Mouse (Mus musculus) limb, embryonic 15.5 days (tissue): ENCODE measurements around the gene Cyp4f39. TPM values are rescaled to one million over a fixed set of nuclear protein-coding genes. Genes with fewer than 3 reads are reported as not detected.
"Not testable (repeated sequence)": the region's sequence is repeated elsewhere in the genome, so short reads cannot be mapped to it uniquely, and the experiment has no call there.

Source experiments
- ATAC-seq: fragments of 200-750 bp; cut with Nextera tagmentation; 2 replicates; pipeline ENCODE4 v1.8.0; 2017; ENCODE audit warnings: low read depth, moderate TSS enrichment; ENCODE audit not compliant: insufficient number of reproducible peaks, low FRiP score, low TSS enrichment
- H3K27ac ChIP-seq: fragments of 300-500 bp; sonication (generic); 2 replicates; pipeline ENCODE4 v1.5.1; 2015; ENCODE audit warnings: moderate library complexity, mild to moderate bottlenecking, inconsistent platforms
- H3K27me3 ChIP-seq: fragments of 300-500 bp; sonication (generic); 2 replicates; pipeline ENCODE4 v1.6.1; 2015; ENCODE audit warnings: inconsistent platforms
- H3K36me3 ChIP-seq: fragments of 300-500 bp; sonication (generic); 2 replicates; pipeline ENCODE4 v1.6.1; 2015; ENCODE audit warnings: inconsistent platforms
- H3K4me1 ChIP-seq: fragments of 300-500 bp; sonication (generic); 2 replicates; pipeline ENCODE4 v1.6.1; 2015; ENCODE audit warnings: inconsistent platforms
- H3K4me2 ChIP-seq: fragments of 300-500 bp; sonication (generic); 2 replicates; pipeline ENCODE4 v1.6.1; 2015; ENCODE audit warnings: mild to moderate bottlenecking, inconsistent platforms
- H3K4me3 ChIP-seq: fragments of 300-500 bp; sonication (generic); 2 replicates; pipeline ENCODE4 v1.5.1; 2015; ENCODE audit warnings: mild to moderate bottlenecking, inconsistent platforms
- H3K9ac ChIP-seq: fragments of 300-500 bp; sonication (generic); 2 replicates; pipeline ENCODE4 v1.6.1; 2015; ENCODE audit warnings: inconsistent platforms
- H3K9me3 ChIP-seq: fragments of 300-500 bp; sonication (generic); 2 replicates; pipeline ENCODE4 v1.6.1; 2016; ENCODE audit warnings: inconsistent platforms
- WGBS: fragments of 180-500 bp; shearing (Covaris S2); methylation state at CpG from one replicate; pipeline ENCODE4 v1.1.7; 2015; 5-methylcytosine and 5-hydroxymethylcytosine counted together
- polyA plus RNA-seq: library from polyadenylated mRNA; unstranded; fragments of >200 nt; fragmentation: Nextera tagmentation; extraction: Ambion mirVana; gene quantifications from 2 replicates; pipeline ENCODE4 v1.2.1, GENCODE M21; 2015

Cyp4f39 gene
- polyA plus RNA-seq, 1 experiment from 2014 or later: 53.4 TPM

DNA sequence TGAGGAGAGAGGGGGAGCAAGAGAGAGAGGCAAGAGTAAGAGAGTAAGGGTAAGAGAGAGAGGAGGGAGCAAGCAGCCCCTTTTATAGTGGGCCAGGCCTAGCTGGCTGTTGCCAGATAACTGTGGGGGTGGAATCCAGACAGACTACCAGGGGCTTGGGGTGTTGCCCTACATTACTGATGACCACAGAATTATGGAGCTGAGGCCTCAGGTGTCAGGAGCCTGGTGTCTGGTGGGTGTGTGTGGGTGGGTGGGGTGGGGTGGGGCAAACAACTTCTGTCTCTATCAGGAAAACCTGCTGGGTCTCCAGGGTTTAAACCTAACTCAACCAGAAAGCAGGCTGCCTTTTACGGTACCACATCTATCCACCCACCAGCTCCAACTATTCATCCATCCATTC, 24.7 kb downstream of the Cyp4f39 start:
- ATAC-seq: no peak
- Histone ChIP-seq H3K4me3 (no peak overlapping the region), H3K27ac (no peak overlapping the region), H3K9ac (no peak overlapping the region), H3K36me3 (no peaks in the 10 kb centered on the region), H3K27me3 (peaks cover 14% of the 10 kb centered on the region), H3K9me3 (no peaks in the 10 kb centered on the region), H3K4me1 (no peaks in the 10 kb centered on the region), H3K4me2 (no peak overlapping the region)
- WGBS: 91% methylated on average over 1 of the region's 1 CpGs

DNA sequence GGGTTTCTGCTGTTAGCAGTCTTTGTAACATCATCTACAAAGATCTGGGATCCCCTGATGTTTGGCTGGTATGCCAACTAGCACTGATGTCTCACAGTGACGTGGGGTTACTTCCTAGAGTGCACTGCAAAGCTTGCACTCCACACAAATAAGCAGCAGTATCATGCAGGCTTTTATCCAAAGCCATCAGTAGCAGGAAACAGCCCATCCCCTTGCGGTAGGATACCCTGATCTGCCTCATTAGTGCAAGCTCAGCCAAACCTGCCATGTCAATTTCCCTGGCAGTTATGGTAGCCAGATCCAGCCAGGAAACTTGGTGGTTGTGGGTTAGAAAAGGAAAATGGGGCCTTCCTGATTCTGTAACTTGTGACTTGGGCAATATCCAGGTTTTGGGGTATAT, 26.2 kb downstream of the Cyp4f39 start:
- no peaks in the 10 kb centered on the region for H3K9me3 ChIP-seq
- H3K36me3 ChIP-seq: no peaks in the 10 kb centered on the region
- H3K27me3 ChIP-seq: peaks cover 20% of the 10 kb centered on the region
- H3K27ac ChIP-seq: no peak overlapping the region
- no peak overlapping the region for H3K4me3 ChIP-seq
- H3K9ac ChIP-seq: no peak overlapping the region
- no peak for ATAC-seq
- H3K4me2 ChIP-seq: no peak overlapping the region
- peaks cover 4% of the 10 kb centered on the region for H3K4me1 ChIP-seq
- WGBS: 58% methylated on average over 2 of the region's 2 CpGs

DNA sequence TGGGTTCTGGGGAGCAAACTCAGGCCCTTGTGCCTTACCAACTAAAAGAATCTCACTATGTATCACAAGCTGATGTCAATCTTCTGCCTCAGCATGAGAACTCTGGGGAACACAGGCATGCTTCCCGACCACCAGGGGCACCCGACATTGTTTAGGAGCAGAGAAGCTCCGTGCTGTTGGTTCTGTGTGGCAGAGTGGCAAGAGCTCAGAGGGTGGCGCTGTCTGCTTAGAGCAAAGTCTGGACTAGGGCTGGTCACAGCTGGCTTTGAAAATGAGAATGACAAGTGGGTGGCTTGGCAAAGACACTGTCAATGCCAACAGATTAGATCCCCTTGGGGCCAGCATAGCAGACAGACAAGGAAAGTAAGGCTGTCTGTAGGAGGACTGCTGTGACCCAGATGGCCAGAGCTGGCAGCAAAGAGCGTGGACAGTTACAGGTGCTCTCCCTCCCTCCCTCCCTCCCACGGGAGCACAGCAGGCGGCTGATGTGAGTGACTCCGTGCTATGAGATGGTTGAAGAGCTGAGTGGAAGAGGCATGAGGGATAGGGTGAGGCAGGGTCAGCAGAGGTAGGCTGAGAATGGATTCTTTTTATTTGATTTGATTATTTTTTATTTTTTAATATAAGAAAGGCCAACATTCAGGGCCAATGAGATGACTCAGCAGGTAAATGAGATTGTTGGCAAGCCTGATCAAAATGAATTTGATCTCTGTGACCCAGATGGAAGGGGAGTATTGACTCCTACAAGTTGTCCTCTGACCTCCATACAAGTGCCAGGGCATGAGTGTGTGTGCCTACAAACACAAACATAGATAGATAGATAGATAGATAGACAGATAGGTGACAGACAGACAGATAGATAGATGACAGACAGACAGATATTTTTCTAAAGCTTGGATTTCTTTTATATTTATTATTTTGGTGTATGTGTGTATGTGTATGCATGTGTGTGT, 27.3 kb downstream of the Cyp4f39 start:
- no peak for ATAC-seq
- Histone ChIP-seq H3K27ac (no peak overlapping the region), H3K27me3 (peaks cover 22% of the 10 kb centered on the region), H3K9me3 (no peaks in the 10 kb centered on the region), H3K9ac (no peak overlapping the region), H3K4me3 (no peak overlapping the region), H3K4me1 (peaks cover 4% of the 10 kb centered on the region), H3K4me2 (no peak overlapping the region), H3K36me3 (no peaks in the 10 kb centered on the region)
- 16% methylated on average over 8 of the region's 8 CpGs for WGBS

DNA sequence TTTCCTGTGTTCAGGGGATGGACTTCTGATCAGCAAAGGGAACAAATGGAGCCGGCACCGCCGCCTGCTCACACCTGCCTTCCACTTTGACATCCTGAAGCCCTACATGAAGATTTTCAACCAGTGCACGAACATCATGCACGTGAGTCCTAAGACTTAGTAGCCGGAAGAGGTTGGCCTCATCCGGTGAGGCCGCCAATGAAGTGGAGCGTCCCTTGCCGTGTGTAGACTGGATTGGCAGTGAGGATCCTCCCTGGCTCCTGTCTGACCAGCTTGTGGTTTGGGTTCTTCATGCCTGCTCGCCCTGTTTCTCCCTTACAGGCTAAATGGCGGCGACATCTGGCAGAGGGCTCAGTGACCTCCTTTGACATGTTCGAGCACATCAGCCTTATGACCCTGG, 29.2 kb downstream of the Cyp4f39 start:
- no peak overlapping the region for H3K4me2 ChIP-seq
- no peak overlapping the region for H3K9ac ChIP-seq
- 69% methylated on average over 14 of the region's 14 CpGs for WGBS
- no peaks in the 10 kb centered on the region for H3K9me3 ChIP-seq
- no peak overlapping the region for H3K4me3 ChIP-seq
- peaks cover 25% of the 10 kb centered on the region for H3K27me3 ChIP-seq
- ATAC-seq: no peak
- no peak overlapping the region for H3K27ac ChIP-seq
- H3K36me3 ChIP-seq: no peaks in the 10 kb centered on the region
- peaks cover 4% of the 10 kb centered on the region for H3K4me1 ChIP-seq

DNA sequence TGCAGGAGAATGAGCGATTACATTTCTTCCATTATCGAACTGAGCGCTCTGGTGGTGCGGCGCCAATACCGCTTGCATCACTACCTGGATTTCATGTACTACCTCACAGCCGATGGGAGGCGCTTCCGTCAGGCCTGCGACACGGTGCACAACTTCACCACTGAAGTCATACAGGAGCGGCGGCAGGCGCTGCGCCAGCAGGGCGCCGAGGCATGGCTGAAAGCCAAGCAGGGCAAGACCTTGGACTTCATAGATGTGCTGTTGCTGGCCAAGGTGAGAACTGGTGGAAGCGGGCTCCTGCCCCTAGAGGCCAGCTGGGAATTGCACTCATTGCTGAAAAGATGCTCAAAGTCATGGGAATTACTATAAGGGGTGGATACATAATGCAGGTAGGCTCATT, 30.7 kb downstream of the Cyp4f39 start:
- H3K27me3 ChIP-seq: peaks cover 25% of the 10 kb centered on the region
- no peak overlapping the region for H3K27ac ChIP-seq
- peak overlapping the region; percentile 37 for H3K4me2 ChIP-seq
- no peak for ATAC-seq
- 0 out of 2 replicates have a peak overlapping the region, but pooled peaks have one; percentile 7 for H3K4me3 ChIP-seq
- no peak overlapping the region for H3K9ac ChIP-seq
- peaks cover 4% of the 10 kb centered on the region for H3K4me1 ChIP-seq
- H3K9me3 ChIP-seq: no peaks in the 10 kb centered on the region
- 15% methylated on average over 18 of the region's 18 CpGs for WGBS
- H3K36me3 ChIP-seq: no peaks in the 10 kb centered on the region

DNA sequence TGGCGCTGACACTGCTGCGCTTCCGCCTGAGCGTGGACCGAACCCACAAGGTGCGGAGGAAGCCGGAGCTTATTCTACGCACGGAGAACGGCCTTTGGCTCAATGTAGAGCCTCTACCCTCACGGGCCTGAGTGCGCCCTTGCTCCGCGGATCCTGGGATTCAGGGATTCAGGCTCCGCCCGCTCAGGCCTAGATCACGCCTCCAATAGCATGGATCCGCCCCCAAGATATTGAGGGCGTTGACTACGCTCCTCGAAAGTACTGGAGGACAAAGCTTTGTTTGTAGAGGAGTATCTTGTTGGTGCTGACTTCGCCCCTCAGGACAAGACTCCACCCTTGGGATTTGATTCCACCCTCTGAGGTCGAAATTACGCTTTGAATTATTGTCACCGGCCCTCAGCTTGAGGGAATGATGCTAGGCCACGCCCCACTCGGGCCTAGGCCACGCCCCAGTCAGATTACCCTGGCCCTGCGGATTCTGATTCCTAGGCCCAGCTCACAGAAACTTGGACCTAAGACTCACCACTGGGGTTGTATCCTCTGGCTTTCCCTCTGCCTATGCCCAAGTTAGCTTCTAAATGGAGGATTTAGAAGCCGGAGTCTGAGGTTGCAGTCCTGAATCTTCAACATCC, 39.9 kb downstream of the Cyp4f39 start:
- Histone ChIP-seq H3K9ac (no peak overlapping the region), H3K4me2 (peak overlapping the region; percentile 52), H3K36me3 (no peaks in the 10 kb centered on the region), H3K4me1 (peaks cover 8% of the 10 kb centered on the region; the same call in 1 of the 2 replicates), H3K27ac (no peak overlapping the region), H3K4me3 (peak overlapping the region; percentile 33), H3K27me3 (peaks cover 12% of the 10 kb centered on the region), H3K9me3 (no peaks in the 10 kb centered on the region)
- 10% methylated on average over 30 of the region's 30 CpGs for WGBS
- no peak for ATAC-seq

DNA sequence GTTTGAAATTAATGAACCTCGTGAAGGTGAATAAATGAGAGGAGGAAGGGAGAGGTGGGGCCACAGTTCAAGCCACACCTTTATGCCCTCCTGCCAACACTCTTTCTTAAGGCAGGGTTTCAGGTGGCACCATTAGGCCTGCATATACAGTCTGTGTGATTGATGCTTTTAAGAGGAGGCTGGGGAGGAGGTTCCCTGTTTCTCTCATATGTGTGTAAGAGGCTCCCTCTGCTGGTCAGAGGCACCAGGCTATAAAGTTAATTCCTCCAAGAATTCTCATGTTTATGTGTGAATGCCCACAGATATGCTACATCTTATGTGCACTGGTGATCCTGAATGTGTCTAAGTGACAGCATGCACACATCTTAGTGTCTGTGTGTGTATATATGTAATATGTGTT, 42.1 kb downstream of the Cyp4f39 start:
- peaks cover 12% of the 10 kb centered on the region for H3K27me3 ChIP-seq
- no peaks in the 10 kb centered on the region for H3K9me3 ChIP-seq
- H3K4me1 ChIP-seq: peaks cover 8% of the 10 kb centered on the region; the same call in 1 of the 2 replicates
- no peak overlapping the region for H3K9ac ChIP-seq
- no peaks in the 10 kb centered on the region for H3K36me3 ChIP-seq
- H3K4me3 ChIP-seq: no peak overlapping the region
- H3K27ac ChIP-seq: no peak overlapping the region
- H3K4me2 ChIP-seq: no peak overlapping the region
- ATAC-seq: no peak
- WGBS: 40% methylated on average over 1 of the region's 1 CpGs

DNA sequence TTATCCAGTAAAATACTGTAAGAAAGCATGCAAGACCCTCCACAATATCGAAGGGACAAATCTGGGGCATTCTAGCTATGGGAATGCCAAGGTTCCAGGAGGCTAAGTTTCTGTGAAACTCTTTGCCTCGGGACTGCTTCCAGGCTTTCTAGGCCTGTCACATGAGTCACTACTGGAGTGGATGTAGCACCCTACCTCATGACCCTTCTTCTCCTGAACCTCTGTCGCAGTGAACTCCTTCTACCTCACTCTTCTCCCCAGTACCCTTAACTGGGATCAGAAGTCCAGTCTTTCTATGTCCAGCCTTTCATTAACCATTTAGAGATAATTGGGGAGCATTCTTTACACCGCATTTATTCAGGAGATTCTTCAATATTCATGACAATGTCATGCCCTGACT, 48.0 kb downstream of the Cyp4f39 start:
- H3K9me3 ChIP-seq, H3K4me2 ChIP-seq, H3K27ac ChIP-seq, H3K4me3 ChIP-seq, H3K4me1 ChIP-seq, ATAC-seq, H3K36me3 ChIP-seq, H3K9ac ChIP-seq, H3K27me3 ChIP-seq: not testable (repeated sequence)
- WGBS: 85% methylated on average over 4 of the region's 4 CpGs

DNA sequence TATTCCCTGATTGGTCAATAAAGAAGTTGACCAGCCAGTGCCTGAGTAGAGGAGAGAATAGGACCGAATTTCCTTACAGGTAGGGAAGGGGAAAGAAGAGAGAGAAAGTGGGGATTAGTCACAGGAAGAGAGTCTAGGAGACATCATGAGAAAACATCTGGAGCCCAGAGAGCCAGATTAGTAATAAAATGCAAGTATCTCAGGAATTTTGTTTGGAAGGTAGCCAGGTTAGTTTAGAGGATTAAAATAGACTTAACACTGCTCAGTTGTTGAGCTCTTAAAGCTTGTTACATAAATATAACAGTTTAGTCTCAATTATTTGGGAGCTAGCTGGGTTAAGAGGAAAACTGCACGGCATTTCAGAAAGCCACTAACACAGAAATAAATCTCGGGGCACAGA, 48.5 kb downstream of the Cyp4f39 start:
- H3K27ac ChIP-seq: no peak overlapping the region
- no peak for ATAC-seq
- no peak overlapping the region for H3K4me2 ChIP-seq
- no peak overlapping the region for H3K9ac ChIP-seq
- peaks cover 9% of the 10 kb centered on the region for H3K4me1 ChIP-seq
- H3K27me3 ChIP-seq: no peaks in the 10 kb centered on the region
- H3K4me3 ChIP-seq: no peak overlapping the region
- 40% methylated on average over 3 of the region's 3 CpGs for WGBS
- H3K36me3 ChIP-seq: no peaks in the 10 kb centered on the region
- H3K9me3 ChIP-seq: no peaks in the 10 kb centered on the region

DNA sequence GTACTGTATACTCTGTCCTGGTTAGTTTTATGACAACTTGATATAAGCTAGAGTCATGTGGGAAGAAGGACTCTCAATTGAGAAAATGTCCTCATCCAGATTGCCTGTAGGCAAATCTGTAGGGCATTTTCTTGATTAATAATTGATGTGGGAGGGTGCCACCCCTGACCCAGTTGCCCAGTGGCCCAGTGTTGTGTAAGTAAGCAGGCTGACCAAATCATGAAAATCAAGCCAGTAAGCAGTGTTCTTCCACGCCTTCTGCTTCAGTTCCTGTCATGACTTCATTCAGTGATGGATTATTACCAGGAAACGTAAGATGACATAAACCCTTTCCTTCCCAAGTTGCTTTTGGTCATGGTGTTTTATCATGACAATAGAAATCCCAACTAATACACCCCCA, 50.6 kb downstream of the Cyp4f39 start:
- H3K9ac ChIP-seq: no peak overlapping the region
- ATAC-seq: no peak
- H3K4me2 ChIP-seq: no peak overlapping the region
- H3K4me3 ChIP-seq: no peak overlapping the region
- H3K36me3 ChIP-seq: no peaks in the 10 kb centered on the region
- H3K4me1 ChIP-seq: peaks cover 18% of the 10 kb centered on the region
- no peaks in the 10 kb centered on the region for H3K9me3 ChIP-seq
- no peak overlapping the region for H3K27ac ChIP-seq
- WGBS: 68% methylated on average over 2 of the region's 2 CpGs
- H3K27me3 ChIP-seq: no peaks in the 10 kb centered on the region

DNA sequence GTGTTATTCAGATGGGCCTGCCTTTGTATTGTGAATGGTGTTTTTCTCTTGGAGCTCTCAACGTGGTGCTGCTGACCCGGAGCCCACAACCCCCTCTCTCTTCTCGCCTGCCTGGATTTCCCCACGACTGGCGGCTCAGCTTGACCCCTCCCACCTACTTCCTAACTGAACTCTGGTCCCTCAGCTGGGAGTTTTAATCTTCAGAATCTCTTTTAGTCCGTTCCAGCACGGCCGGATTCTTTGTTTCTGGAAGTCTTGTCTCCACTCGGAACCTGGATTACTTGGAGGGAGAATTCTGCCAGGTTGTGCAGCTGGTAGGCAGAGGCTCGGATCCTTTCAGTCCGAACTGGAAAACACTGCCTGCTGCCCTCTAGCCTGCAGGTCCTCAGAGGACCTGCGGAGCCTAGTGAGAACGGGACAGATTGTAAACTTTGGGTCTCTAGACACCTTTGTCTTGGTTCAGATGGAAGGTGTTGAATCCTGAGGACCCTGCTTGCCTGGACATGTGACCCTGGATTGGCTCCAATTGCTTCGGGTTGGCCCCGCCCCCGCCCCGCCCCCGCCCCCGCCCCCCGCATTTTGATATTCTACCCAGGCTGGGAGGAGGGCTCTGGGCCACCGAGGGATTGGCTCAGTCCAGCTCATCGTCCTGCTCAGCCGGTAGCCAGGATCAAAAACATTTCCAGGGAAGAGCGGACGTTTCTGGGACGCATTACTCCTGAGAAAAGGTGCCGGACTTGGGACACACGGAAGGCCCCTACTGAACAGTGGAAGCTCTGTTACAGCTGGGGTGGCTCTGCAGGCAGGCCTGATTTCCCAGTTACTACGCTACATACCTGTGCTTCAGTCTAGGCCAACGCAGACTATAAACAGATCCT, 53.6 kb downstream of the Cyp4f39 start, which contains the start of gene Cyp4f17:
Gene Cyp4f17 (plus strand): TSS at position 200 of the 878 bp plus-strand sequence.
- H3K4me1 ChIP-seq: peaks cover 18% of the 10 kb centered on the region
- peak within 1 kb of the TSS; percentile 52 for H3K4me3 ChIP-seq
- H3K27me3 ChIP-seq: no peaks in the 10 kb centered on the region
- WGBS: under 1% methylated on average over 30 of the region's 30 CpGs
- H3K9ac ChIP-seq: peak within 1 kb of the TSS; percentile 50
- H3K27ac ChIP-seq: peak within 1 kb of the TSS; percentile 82
- no peaks in the 10 kb centered on the region for H3K9me3 ChIP-seq
- H3K36me3 ChIP-seq: peaks cover 12% of the 10 kb centered on the region
- peak within 1 kb of the TSS; percentile 79 for H3K4me2 ChIP-seq
- ATAC-seq: peak; percentile 75
